8 mouse cellular contexts compared by ENCODE assay signal in the genomic region with DNA sequence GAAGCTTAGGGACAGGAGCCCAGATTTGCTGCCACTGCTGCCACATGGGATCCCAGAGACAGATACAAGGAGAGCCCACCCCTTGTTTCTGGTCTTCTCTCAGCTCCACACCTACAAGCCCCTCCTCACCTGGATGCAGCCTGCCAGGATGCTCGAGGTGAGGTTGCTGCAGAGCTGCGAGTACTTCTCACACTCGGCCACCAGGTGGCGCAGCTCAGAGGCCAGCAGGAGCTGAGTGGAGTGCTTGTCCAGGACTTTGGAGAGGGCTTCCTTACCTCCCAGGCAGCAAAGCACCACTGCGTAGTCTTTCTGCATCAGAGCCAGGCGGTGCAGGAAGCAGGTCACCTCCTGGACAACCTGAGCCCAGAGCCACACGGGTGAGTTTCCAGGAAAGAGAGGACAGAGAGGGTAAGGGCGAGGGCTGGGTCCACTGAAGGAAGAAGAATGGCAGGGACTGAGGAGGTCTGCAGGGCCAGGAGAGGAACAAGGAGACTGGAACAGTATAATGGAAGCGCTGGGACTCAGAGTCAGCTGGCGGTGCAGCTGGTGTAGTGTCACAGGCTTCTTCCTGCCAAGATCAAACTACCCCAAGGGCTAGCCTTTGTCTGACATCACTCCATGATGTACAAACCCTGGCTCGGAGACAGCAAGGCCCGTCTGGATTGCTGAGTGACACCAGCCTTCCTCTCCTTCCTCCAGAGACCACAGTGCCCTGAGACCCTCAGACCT. TPM values are rescaled to one million over a fixed set of nuclear protein-coding genes. Genes with fewer than 3 reads are reported as not detected.
DNase-seq lines count a peak whose midpoint lies in the region; ATAC-seq lines count a peak whose summit lies in the region.

No protein-coding gene starts in this region.

- intact Hi-C loops in heart, postnatal 10 days (cut with DNase I): loop anchor here (1.0 to 5.0 kb wide), 3 partner anchors 64 to 192 kb away; no protein-coding TSS in a partner anchor

- no peaks in the 10 kb centered on the region for H3K36me3 ChIP-seq in embryonic facial prominence, embryonic 10.5 days (replicated peaks)
- H3K36me3 ChIP-seq in lung, embryonic 15.5 days: no peaks in the 10 kb centered on the region

- H3K9ac ChIP-seq in lung, embryonic 15.5 days: no peak overlapping the region

- H3K27me3 ChIP-seq in embryonic facial prominence, embryonic 10.5 days (replicated peaks; ENCODE audit: low read depth, poor library complexity, severe bottlenecking): peaks cover 27% of the 10 kb centered on the region
- peaks cover 17% of the 10 kb centered on the region for H3K27me3 ChIP-seq in lung, embryonic 15.5 days

- no peak overlapping the region for H3K27ac ChIP-seq in embryonic facial prominence, embryonic 10.5 days (replicated peaks)
- no peak overlapping the region for H3K27ac ChIP-seq in lung, embryonic 15.5 days

- WGBS in embryonic facial prominence, embryonic 10.5 days: 38% methylated on average over 12 of the region's 12 CpGs
- WGBS in lung, embryonic 15.5 days: 36% methylated on average over 12 of the region's 12 CpGs

- no peaks in the 10 kb centered on the region for H3K9me3 ChIP-seq in embryonic facial prominence, embryonic 10.5 days
- H3K9me3 ChIP-seq in lung, embryonic 15.5 days: no peaks in the 10 kb centered on the region

- H3K4me1 ChIP-seq in embryonic facial prominence, embryonic 10.5 days: peaks cover 26% of the 10 kb centered on the region
- H3K4me1 ChIP-seq in lung, embryonic 15.5 days: peaks cover 3% of the 10 kb centered on the region

- ATAC-seq in lung, embryonic 15.5 days (ENCODE audit: borderline replicate concordance, extremely low read depth, low FRiP score, low TSS enrichment): peak; percentile 55; the same call in 1 of the 2 replicates

- no peak overlapping the region for H3K4me3 ChIP-seq in embryonic facial prominence, embryonic 10.5 days
- no peak overlapping the region for H3K4me3 ChIP-seq in lung, embryonic 15.5 days

- peak; percentile 61 for DNase-seq in CD4-positive helper T cell, adult 2 months (ENCODE audit: low read depth, low spot score)
- DNase-seq in adrenal gland, postnatal 14 days: peak; percentile 88
- DNase-seq in embryonic facial prominence, embryonic 10.5 days (ENCODE audit: low spot score): peak; percentile 86
- peak; percentile 82 to 88 for DNase-seq in heart, postnatal 10 days
- peak; percentile 67 to 91 for DNase-seq in kidney, postnatal 36 days
- DNase-seq in ovary, postnatal 36 days (ENCODE audit: low spot score): peak; percentile 73
- peak; percentile 68 to 71 for DNase-seq in thymus, postnatal 36 days

- H3K4me2 ChIP-seq in lung, embryonic 15.5 days: no peak overlapping the region

RNA-seq across cellular contexts. Expression of gene Cul9, which starts 20.4 kb away (rescaled TPM):
- 17.1 and 20.7 TPM in 2 replicates for total RNA-seq in adrenal gland, postnatal 14 days (2021)
- 5.2 and 6.1 TPM in 2 replicates for polyA plus RNA-seq in embryonic facial prominence, embryonic 10.5 days (2016; fragmentation: Nextera tagmentation; extraction: Ambion mirVana)
- total RNA-seq in heart, postnatal 10 days (2021): 10 to 100 TPM; 13.8 to 18.8 TPM
- 2.9 and 3.4 TPM in 2 replicates for polyA plus RNA-seq in lung, embryonic 15.5 days (2015; fragmentation: Nextera tagmentation; extraction: Ambion mirVana)

RNA-seq across cellular contexts. Expression of gene Dnph1, which starts 29.2 kb away (rescaled TPM):
- total RNA-seq in adrenal gland, postnatal 14 days (2021): 5.3 and 7.8 TPM in 2 replicates
- polyA plus RNA-seq in embryonic facial prominence, embryonic 10.5 days (2016; fragmentation: Nextera tagmentation; extraction: Ambion mirVana): 79.9 and 81.6 TPM in 2 replicates
- 1 to 10 TPM; 3.7 to 4.0 TPM for total RNA-seq in heart, postnatal 10 days (2021)
- polyA plus RNA-seq in lung, embryonic 15.5 days (2015; fragmentation: Nextera tagmentation; extraction: Ambion mirVana): 43.0 and 51.3 TPM in 2 replicates

RNA-seq across cellular contexts. Expression of gene Srf, which starts 30.2 kb away (rescaled TPM):
- total RNA-seq in adrenal gland, postnatal 14 days (2021): 38.4 and 39.2 TPM in 2 replicates
- 5.6 and 7.0 TPM in 2 replicates for polyA plus RNA-seq in embryonic facial prominence, embryonic 10.5 days (2016; fragmentation: Nextera tagmentation; extraction: Ambion mirVana)
- 100 to 1,000 TPM; 129 to 134 TPM for total RNA-seq in heart, postnatal 10 days (2021)
- 10.4 and 10.7 TPM in 2 replicates for polyA plus RNA-seq in lung, embryonic 15.5 days (2015; fragmentation: Nextera tagmentation; extraction: Ambion mirVana)

RNA-seq across cellular contexts. Expression of gene Ttbk1, which starts 38.3 kb away (rescaled TPM):
- 0.78 and 1.4 TPM in 2 replicates for total RNA-seq in adrenal gland, postnatal 14 days (2021)
- 0.67 and 0.80 TPM in 2 replicates for polyA plus RNA-seq in embryonic facial prominence, embryonic 10.5 days (2016; fragmentation: Nextera tagmentation; extraction: Ambion mirVana)
- total RNA-seq in heart, postnatal 10 days (2021): under 1 TPM; 0.40 to 0.48 TPM
- 0.04 and 0.11 TPM in 2 replicates for polyA plus RNA-seq in lung, embryonic 15.5 days (2015; fragmentation: Nextera tagmentation; extraction: Ambion mirVana)
